Mouse (Mus musculus) spleen, postnatal 14 days (tissue): ENCODE data around the gene Ikzf1.

Experiments used
- DNase-seq, 2 experiments: peaks; one replicate each; pipeline ENCODE4 v3.0.0; 2021 to 2022; ENCODE audit warnings: low spot score in 2 of 2

The Ikzf1 gene

GRCm38 (mm10) chr11:11690059-11690844 is 5.4 kb downstream of the Ikzf1 start:
- DNase-seq = peak in 1 of 2 experiments; percentile 27

GRCm38 (mm10) chr11:11690845-11691196 is 6.0 kb downstream of the Ikzf1 start:
- no peak for DNase-seq

- DNase-seq = no peak
These were observed 6.7 kb downstream of the Ikzf1 start for GRCm38 (mm10) chr11:11691324-11692058.

- no peak for DNase-seq
These were observed 7.9 kb downstream of the Ikzf1 start for GRCm38 (mm10) chr11:11692558-11693166.

GRCm38 (mm10) chr11:11693446-11693845 is 8.6 kb downstream of the Ikzf1 start:
- DNase-seq = no peak

- no peak for DNase-seq
These were observed 9.3 kb downstream of the Ikzf1 start for GRCm38 (mm10) chr11:11694072-11694471.

GRCm38 (mm10) chr11:11694472-11695177 is 9.8 kb downstream of the Ikzf1 start:
- DNase-seq = no peak

GRCm38 (mm10) chr11:11695211-11695887 is 10.5 kb downstream of the Ikzf1 start:
- no peak for DNase-seq

- no peak for DNase-seq
These were observed 11.1 kb downstream of the Ikzf1 start for GRCm38 (mm10) chr11:11695907-11696306.

GRCm38 (mm10) chr11:11696814-11697213 is 12.0 kb downstream of the Ikzf1 start:
- DNase-seq = no peak

GRCm38 (mm10) chr11:11701378-11701777 is 16.6 kb downstream of the Ikzf1 start:
- DNase-seq = no peak

GRCm38 (mm10) chr11:11703776-11704175 is 19.0 kb downstream of the Ikzf1 start:
- DNase-seq = no peak

GRCm38 (mm10) chr11:11708154-11708719 is 23.4 kb downstream of the Ikzf1 start:
- no peak for DNase-seq

- DNase-seq = no peak
These were observed 24.5 kb downstream of the Ikzf1 start for GRCm38 (mm10) chr11:11709311-11709710.

GRCm38 (mm10) chr11:11710718-11711117 is 25.9 kb downstream of the Ikzf1 start:
- DNase-seq = no peak

- no peak for DNase-seq
These were observed 26.9 kb downstream of the Ikzf1 start for GRCm38 (mm10) chr11:11711748-11712147.

GRCm38 (mm10) chr11:11714676-11715075 is 29.9 kb downstream of the Ikzf1 start:
- DNase-seq = no peak

- DNase-seq = no peak
These were observed 31.3 kb downstream of the Ikzf1 start for GRCm38 (mm10) chr11:11715963-11716691.

GRCm38 (mm10) chr11:11716692-11717037 is 31.9 kb downstream of the Ikzf1 start:
- no peak for DNase-seq

GRCm38 (mm10) chr11:11717606-11718167 is 32.9 kb downstream of the Ikzf1 start:
- no peak for DNase-seq
